Mouse (Mus musculus): ENCODE results near the gene Hsd17b11.
A peak's percentile ranks its signal among the peaks of the same experiment; 100 is the strongest.

Hsd17b11 gene

GRCm38 (mm10) chr5:104021597-104022378, at the start of gene Hsd17b11:
Hsd17b11 (minus strand) TSS chr5:104021919.
- peak; percentile 76 to 93 for DNase-seq (ENCODE audit: low spot score in 2 of 2)

GRCm38 (mm10) chr5:104071048-104071447, 49.3 kb upstream of the Hsd17b11 start:
- no peak for DNase-seq (ENCODE audit: low spot score in 2 of 2)

GRCm38 (mm10) chr5:104068751-104069150, 47.0 kb upstream of the Hsd17b11 start:
- DNase-seq (ENCODE audit: low spot score in 2 of 2), result no peak

GRCm38 (mm10) chr5:104062773-104063551, 41.2 kb upstream of the Hsd17b11 start:
- no peak for DNase-seq (ENCODE audit: low spot score in 2 of 2)

DNA sequence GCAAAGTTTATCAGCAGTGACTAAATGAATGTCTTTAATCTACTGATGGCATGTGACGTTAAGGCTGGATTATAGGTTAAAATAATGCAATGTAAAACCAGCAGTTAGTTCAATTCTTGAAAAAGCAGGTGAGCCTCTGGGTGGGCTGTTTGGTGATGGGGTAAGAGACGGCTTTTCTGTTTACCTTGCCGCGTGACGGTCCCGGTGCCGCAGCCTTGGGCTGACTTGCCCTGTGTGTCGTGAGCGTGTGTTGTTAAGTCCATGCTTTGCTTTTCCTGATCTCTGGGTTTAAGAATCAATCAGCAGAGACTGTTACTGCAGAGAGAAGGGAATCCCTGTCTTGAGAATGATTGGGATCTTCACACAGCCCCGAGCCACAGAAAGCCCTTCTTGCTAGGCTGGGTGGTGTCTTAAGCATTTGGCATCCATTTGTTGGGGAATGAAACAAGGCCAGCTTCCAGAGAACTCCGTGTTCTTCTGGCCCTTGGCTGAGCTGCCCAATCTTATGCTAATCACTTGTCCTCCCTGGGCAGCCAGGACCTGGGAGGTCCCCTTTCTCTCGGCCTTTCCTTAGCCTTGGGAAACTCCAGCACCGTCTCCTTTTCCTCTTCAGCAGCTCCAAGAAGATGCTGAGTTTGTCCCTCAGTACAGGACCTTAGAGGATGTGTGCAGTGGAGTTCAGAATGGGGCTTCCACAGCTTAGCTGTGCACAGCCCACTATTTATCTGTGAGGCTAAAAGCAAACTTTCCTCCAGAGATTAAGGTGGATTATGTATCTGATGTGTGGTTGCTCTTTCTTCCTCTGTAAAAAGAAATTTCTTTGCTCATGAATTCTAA, 40.4 kb upstream of the Hsd17b11 start:
- no peak for DNase-seq (ENCODE audit: low spot score in 2 of 2)

DNA sequence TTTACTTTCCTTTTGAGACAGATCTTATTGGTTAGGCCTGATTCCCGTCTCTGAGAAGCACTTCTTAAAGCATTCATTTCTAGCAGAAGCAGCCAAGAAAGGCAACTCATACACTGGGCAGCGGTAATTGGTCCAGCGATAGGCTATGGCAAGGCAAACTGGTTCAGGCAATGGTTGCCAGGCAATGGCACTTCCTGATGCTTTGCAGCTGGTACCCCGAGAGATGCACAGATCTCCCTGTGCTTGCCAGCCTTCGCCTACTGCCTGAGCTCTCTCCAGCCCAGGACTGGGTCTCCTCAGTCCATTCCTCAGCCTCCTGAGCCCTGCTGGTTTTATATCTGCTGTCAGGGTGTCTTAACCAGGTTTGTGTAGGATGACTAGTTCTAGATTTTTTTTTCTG, 38.7 kb upstream of the Hsd17b11 start:
- DNase-seq (ENCODE audit: low spot score in 2 of 2), result no peak

DNA sequence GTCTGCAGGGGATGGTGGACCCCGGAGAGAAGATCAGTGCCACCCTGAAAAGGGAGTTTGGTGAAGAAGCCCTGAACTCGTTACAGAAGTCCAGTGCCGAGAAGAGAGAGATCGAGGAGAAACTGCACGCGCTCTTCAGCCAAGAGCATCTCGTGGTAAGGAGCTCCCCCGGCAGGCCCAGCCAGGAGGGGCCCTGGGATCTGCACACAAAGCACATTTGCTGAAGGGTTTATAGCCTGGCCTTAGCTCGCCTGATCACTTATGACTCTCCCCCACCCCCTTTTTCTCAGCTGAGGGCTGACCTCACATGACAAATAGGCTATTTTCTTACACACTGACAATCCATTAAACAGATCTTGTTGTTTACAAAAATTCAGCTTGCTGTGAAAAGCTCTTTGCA, 37.9 kb upstream of the Hsd17b11 start:
- no peak for DNase-seq (ENCODE audit: low spot score in 2 of 2)

DNA sequence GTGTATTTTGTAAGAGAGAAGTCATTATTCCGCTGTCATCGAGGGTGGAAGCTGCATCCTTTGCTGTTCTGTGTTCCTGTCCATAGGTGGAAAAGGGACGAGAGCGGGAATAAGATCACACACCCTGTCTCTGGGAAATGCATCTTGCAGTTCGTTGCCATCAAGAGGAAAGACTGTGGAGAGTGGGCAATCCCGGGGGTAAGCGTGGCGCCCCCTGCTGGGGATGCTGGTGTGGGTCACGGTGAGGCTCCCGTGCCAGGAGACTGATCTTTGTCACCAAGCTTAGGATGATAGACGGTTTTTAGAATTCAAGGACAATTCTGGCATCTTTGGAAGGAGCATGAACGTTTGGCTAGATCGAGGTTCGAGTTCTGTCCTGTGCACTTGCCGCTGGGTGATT, 36.3 kb upstream of the Hsd17b11 start:
- no peak for DNase-seq (ENCODE audit: low spot score in 2 of 2)

DNA sequence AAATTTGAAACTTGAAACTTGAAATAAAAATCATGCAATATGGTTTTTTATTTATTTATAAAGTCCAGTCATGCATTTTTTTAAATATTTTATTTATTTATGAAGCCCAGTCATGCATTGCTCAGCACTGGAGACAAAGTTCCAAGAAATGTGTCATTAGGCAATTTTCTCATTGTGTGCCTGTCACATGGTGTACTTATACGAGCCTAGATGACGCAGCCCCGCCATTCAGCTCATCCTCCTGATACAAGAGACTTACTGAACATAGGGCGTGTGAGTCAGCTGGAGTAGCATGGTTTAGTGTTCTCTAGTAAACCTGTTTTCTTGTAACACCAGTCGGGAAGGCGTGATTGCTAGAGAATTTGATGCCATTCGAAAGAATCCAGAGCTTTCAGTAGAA, 34.6 kb upstream of the Hsd17b11 start:
- DNase-seq (ENCODE audit: low spot score in 2 of 2), result no peak

GRCm38 (mm10) chr5:104055816-104056215, 34.1 kb upstream of the Hsd17b11 start:
- DNase-seq (ENCODE audit: low spot score in 2 of 2), result no peak

GRCm38 (mm10) chr5:104054938-104055337, 33.2 kb upstream of the Hsd17b11 start:
- no peak for DNase-seq (ENCODE audit: low spot score in 2 of 2)

DNA sequence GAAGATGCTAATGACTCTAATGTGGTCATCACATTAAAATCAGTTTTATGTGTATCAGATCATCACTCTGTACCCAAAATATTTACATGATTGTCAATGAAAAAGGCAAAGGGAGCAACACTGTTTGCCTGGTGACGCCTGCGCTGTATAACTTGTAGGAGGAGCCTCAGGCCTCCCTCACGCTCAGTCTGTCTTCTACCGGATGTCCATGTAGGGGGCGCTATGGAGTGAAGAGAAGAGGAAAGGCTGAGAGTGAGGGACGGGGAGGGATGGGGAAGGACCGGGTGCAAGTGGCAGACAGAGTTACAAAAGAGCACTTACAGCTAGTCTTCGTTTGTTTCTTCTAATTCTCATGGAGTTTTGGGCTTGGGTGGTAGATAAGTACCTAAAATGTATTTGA, 31.2 kb upstream of the Hsd17b11 start:
- no peak for DNase-seq (ENCODE audit: low spot score in 2 of 2)

- no peak for DNase-seq (ENCODE audit: low spot score in 2 of 2)
These were observed 26.4 kb upstream of the Hsd17b11 start for GRCm38 (mm10) chr5:104048139-104048538.

DNA sequence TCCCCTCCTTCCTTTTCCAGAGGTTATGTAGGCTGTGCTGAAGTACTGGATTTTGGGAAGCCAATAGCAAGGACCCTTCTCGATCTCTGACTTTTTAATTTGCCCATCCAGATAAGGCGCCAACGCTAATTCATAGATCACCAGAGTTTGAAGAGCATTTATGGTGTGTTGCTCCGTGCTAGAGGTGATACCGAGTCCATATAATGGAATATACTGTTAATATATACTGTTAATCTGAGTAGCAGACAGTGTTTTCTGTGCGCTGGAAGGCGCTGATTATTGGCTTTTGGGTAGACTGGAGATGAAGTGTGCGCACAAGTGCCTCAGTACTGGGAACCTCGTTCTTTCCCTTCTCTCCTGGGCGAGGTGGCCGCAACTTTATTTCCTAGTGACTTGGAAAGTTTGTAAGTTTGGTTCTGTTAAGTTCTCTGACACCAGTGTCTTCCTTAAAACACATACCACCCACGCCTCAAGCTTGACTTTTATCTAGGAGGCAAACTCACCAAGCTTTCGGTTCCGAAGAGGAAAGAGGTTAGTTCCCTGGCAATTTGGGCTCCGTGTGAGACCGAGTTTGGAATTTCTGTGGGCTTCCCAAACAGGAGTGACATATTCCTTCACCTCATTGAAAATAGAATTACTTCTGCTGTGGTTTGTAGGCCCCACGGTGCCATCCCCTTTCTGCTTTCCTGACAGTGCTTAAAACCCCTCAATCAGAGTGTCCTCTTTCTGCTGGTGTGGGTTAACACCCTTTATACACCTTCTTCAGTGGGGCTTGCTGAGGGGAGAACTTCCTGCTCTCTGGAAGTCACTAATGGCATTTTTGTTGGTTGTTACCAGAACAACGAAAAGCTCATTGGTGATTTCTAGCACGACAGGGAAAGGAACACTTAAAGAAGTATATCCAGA, 25.7 kb upstream of the Hsd17b11 start:
- peak in 1 of 2 experiments; percentile 30 for DNase-seq (ENCODE audit: low spot score in 2 of 2)

DNA sequence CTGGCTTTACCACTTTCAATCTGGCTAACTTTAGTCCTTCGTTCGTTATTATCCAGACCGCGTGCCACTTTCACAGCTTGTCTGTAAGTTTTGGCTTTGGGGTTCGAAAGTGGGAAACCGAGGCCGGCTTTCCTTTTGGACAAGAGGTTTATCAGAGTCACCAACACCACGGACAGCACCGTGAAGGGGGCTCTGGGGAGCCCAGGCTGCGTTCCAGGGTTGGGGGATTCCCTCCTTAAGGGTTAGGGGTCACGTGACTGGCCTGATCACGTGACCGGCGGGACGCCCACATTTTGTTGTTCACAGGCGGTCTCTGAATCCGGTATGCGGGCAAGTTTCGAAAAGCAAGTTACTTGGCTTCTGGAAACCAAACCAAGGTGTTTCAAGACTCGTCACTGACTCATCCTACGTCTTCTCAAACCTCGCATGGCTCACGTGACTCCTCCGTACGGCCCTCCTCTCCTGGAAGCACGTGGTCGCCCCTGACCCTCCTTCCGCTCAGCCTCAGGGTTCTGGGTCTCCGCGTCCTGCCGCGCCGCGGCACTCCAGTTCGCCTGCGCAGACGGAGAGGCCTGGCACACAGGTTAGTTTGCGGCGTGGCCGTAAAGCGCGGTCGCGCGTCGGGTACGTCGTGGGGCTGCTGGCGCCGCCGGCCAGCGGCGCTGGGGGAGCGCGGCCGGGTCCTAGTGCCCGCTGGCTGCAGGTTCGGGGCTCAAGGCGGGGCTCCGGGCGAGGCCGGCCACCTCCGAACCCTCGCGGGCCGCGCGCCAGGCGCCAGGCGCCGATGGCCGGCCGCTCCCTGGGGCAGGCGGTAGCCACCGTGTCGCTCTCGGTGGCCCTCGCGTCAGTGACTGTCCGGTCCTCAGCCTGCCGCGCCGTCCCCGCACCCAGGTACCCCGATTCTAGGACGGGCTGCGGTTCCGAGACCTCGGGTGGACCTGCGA, 24.8 kb upstream of the Hsd17b11 start, which contains the start of gene Nudt9:
Gene Nudt9 (plus strand): TSS at position 51 of the 944 bp plus-strand sequence.
- peak; percentile 95 to 98 for DNase-seq (ENCODE audit: low spot score in 2 of 2)

DNA sequence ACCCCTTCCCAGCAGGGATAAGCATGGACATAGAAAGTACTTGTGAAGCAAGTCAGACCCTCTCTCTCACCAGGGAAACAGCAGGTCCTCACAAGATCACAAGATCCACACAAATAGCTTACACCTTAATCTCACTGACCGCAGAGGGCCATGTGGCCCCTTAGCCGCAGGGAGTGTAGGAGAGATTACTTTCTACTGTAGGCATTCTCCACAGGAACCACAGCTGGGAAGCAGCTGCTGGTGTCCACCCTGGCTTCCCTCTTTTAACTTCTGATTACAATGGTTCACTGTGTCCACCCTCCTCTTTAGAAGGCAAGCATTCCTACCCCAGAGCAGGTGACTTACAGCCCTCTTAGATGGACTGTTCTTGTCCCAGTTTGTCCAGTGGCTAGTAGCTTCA, 22.0 kb upstream of the Hsd17b11 start:
- DNase-seq (ENCODE audit: low spot score in 2 of 2), result no peak

- DNase-seq (ENCODE audit: low spot score in 2 of 2), result no peak
These were observed 21.2 kb upstream of the Hsd17b11 start for GRCm38 (mm10) chr5:104042906-104043305.

GRCm38 (mm10) chr5:104039154-104039932, 17.6 kb upstream of the Hsd17b11 start:
- no peak for DNase-seq (ENCODE audit: low spot score in 2 of 2)

DNA sequence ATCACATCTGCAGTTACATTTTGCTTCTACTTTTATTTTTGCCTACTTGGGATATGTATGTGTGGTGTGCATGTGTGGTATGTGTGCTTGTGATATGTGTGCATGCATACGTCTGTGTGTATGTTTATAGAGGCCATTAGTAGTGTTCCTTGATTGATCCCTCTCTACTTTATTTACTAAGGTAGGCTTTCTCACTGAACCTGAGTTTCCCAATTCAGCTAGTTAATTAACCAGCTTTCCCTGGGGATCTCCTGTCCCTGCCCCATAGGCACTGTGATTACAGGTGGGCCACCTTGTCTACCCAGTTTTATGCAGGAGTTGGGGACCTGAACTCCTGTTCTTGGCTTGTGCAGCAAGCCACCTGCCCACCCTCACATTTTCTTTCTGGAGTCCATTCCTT, 15.0 kb upstream of the Hsd17b11 start:
- no peak for DNase-seq (ENCODE audit: low spot score in 2 of 2)

Data from urinary bladder, adult 18-20 months (tissue).